Mouse (Mus musculus) spleen, postnatal 4 days (tissue): Measurements from ENCODE around the gene Spred1.

Source experiments
- DNase-seq, 2 experiments: peaks; one replicate each; pipeline ENCODE4 v3.0.0; 2022; ENCODE audit warnings: low spot score in 2 of 2

The Spred1 gene

DNA sequence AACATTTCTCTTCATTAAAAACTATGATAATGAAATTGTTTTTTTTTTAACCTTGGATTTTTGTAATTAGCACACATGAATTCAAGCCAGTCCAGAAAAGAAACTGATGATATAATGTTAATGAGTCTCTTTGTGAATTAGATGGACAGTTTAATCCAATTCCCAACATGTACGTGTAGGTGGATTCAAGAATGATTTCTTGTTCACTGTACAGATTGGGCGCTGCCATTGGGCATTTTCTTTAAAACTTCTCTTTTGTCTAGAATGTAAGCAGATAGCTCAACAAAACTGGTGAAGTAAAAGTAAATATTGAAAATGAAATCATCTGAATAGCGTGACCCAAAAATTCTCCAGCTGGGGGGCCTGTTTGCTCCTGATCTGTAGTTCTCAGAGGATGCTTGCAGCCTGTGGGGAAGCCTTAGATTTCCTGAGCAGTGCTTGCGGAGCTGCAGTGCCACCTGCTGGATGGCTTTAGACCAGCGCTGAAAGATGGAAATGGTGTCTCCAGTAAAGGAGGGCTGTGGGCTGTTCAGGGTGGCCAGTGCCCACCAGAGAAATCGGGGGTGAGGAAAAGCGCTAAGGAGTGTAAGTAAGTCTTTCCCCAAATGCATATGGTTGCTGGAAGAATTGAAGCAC, 59.2 kb downstream of the Spred1 start:
- DNase-seq: peak; percentile 67 to 86

DNA sequence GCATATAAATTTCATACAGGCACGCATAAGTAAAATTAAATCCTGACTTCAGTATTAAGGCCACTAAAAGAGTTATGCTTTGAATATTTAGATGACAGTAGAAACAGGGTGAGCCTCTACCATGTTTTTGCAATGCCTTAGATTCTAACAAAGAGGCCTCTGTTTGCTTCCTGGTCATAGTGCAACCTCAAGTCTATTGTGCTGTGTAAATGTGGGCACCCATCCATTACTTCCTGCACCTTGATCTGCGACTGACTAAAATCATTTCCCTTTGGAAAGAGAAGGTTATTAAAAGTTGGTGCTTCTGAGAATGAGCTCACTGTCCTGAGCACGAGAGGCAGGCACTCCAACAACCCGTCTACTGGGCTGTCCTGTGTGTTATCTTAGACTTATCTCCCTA, 64.4 kb downstream of the Spred1 start:
- no peak for DNase-seq

DNA sequence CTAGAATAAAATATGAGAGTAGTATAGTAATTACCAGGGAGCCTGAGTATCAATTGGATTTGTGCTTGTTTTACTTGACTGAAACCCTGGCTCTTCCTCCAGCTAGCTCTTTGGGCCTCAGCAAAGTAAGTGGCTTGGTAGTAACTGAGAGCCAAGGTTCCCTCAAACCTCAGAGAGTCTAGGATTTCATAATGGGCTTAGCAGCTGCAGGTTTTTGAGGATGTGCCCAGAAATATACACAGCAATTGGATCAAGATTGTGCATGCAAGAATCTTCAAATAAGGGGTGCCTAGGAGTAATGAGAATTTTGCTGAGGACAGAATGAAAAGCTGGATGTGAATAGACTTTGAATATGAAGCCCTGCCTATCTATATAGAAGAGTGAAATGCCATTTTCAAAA, 69.7 kb downstream of the Spred1 start:
- no peak for DNase-seq

DNA sequence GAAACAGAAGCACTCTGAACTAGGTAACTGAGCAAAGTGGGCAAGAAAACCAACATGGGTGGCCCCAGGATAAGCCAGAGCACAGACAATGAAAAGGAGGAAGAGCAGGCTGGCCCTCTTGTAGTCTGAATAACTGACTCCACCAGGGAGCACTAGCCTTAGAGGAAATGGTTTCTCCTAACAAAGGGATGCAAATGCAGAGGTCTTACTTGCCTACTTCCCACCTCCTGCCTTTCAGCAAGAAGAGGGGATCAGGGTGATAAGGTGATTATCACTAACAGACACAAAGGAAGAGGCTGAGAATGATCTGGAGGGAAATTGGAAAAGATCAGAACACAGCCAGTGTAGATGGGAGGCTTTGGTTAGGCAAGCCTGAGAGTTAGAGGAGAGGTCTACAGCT, 73.1 kb downstream of the Spred1 start:
- no peak for DNase-seq

DNA sequence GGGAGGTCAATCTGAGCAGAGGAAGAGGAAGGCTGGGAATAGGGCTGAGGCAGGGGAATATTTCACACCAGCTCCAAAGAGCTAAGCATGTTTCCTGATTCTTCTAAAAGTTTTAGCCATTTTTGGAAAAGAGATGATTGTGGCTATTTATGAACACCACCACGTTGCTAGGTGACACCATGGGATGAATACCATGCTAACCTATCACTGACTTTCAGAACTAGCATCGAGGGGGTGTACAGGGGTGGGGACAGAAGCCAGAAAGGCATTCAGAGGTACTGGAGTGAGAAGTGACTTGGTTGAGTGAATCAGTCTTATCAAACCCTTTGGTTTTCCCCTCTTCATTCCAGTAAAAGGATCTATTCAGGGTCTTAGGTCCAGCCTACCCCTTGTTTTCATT, 74.0 kb downstream of the Spred1 start:
- no peak for DNase-seq

DNA sequence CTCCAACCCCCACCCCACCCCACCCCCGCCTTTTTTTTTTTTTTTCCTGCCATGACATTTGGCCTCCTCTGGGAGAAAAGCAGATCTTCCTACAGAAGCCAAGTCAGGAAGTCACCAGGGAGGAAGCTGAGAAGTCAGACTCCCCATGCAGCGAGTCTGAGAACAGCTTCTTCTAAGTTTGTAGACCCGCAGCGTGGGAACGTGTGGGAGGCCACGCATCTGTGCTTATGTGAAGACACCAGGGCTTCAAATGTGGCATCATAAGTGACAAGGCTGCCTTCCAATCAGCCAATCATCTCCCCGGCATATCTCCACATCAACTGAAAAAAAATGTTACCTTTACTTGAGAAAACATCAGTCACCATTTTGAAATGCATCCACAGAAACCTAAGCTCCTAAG, 74.4 kb downstream of the Spred1 start:
- DNase-seq: no peak

DNA sequence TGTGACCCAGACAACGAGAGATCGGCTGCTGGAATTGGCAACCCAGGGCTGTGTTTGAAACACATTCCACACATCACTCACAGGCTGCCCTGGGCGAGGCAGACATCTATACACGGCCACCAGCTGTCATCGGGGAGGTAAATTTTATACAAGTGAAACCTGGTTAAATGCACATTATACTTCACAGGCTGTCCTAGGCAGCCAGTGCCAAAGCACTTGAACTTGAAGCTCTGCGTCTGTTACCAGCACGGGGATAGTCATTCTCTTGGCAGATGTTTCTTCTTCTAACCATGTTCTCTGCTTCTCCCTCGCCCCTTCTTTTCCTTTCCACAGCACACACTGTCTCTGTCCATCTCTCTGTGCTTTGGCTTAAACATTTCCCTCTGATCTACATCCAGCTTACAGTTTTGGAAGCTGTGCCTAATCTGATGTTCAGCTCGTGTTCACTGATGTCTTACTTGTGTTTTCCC, 79.7 kb downstream of the Spred1 start:
- DNase-seq: no peak

DNA sequence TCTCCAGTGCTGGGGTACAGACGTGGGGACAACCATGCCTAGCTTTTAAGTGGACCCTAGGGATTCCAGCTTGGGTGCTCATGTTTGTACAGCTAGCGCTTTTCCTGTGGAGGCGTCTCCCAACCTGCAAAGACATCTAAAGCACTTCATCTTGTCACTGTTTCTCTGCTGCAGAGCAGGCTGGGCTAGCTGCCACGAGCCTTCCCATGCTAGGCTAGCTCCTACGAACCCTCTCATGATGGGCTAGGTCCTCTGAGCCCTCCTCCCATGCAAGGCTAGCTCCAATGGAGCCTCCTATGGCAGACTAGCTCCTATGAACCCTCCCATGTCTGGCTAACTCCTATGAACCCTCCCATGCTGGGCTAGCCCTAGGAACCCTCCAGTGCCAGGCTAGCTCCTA, 82.2 kb downstream of the Spred1 start:
- DNase-seq: no peak

DNA sequence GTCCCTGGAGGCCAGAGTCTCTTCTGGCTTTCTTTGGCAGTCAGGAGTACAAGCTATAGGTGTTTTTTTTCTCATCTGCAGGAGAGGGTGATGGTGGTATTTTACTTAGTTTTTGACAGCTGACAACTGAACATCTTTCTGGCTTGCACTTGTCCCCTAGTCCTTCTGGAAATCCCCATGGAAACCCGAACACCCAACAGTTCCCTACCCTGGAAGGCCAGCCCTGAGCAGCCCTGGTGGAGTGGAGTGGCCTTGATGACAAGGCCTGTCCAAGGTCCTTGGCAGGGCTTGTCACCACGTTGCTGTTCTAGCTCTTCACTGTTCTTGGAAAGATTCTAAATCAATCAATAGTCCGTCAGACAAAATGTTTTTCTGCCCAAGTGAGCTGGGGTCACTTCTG, 83.4 kb downstream of the Spred1 start:
- DNase-seq: no peak

DNA sequence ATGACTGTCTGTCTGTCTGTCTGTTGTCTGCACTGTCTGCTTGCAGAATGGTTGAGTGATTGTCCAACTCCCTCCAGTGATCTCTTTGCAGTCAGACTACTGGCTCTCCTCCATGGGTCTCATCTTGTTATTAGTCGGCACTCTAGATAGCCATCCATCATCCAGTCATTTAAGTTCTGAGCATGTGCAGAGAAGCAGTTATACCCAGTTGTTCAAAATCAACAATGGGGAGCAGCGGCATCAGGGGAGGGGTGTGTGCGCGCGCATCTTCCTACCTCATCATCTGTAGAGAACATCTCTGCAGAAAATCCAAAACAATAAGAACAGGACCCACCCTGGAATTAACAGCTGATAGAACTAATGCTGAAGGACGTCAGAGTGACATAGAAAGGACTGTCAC, 83.9 kb downstream of the Spred1 start:
- DNase-seq: no peak

DNA sequence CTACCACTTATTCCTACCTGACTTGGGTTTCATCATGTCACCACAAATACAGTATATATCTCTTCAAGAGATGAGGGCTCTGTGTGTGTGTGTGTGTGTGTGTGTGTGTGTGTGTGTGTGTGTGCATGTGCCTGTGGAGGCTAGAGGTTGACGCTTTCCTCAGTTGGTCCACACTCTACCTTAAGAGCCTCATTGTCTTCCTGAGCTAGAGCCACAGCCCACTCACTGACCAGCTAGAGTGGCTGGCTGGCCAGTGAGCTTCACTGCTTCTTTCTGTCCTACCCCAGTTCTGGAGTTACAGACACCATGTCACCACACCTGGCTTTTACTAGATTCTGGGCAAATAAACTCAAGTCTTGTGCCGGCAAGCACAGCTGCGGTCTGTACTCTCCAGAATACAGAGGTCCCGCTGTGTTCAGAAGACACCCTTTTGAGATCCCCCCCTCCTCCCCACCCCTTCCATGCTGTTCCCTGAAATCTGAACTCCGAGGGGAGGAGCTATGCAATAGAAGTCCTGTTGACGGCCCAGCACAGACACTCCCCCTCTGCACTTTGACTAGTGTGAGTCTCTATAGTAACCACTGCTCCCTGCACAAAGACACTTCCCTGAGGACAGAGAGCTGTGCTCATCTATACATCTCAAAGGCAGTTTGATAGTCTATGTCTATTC, 89.4 kb downstream of the Spred1 start:
- DNase-seq: no peak

DNA sequence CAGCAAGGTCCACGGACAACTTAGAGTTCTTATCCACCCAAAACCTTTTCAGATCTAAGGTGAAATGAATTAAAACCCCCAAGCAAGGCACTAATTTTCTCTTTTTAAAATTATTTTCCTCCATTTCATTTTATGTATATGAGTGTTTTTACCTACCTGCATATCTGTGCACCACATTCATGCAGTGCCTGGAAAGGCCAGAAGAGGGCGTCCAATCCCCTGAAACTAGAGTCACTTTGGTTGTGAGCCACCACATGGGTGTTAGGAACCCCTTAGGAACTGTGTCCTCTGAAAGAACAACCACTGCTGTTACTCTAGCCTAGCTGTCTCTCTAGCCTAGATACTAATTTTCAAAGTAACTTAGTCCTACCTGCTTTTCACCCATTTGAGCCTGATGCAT, 95.0 kb downstream of the Spred1 start:
- DNase-seq: no peak

DNA sequence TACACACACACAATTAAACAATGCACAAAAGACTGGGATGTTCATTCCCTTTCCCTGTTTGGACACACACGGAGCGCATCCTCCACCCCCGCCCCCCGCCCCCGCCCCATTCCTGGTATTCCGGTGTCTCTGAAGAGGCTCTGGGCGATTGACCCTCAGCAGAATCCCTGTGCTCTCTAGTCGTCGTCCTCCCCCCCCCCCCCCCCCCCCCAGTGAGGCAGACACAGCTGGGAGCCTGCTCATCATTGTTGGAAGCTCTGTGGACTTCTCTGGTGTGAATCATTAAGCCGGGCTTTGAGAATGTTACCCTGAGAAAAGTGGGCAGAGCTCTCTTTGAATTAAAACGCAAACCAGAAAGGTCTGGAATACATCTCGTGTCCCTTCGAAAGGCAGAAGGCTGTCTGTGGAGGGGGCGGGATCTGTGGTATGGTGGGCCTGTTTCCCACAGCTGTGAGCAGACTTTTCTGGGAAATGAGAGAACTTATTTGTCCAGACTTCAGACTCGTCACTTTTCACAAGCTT, 96.6 kb downstream of the Spred1 start:
- no peak for DNase-seq

DNA sequence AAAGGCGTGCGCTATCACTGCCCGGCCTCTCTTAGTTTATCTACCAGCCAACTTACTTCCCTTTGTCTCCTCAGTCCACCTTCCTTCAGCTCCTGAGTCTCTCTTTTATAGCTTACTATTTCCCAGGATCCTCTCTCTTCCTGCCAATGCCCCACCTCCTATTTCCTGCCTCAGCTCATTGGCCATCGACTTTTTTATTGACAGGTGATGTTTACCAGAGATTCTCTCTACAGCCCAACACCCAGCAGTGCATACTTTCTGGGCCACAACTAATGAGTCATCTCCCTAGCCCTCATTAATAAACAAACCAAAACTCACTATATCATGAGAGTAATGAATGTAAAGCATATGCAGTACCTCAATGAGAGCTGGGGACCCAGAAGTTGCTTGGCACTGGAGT, 98.4 kb downstream of the Spred1 start:
- no peak for DNase-seq

DNA sequence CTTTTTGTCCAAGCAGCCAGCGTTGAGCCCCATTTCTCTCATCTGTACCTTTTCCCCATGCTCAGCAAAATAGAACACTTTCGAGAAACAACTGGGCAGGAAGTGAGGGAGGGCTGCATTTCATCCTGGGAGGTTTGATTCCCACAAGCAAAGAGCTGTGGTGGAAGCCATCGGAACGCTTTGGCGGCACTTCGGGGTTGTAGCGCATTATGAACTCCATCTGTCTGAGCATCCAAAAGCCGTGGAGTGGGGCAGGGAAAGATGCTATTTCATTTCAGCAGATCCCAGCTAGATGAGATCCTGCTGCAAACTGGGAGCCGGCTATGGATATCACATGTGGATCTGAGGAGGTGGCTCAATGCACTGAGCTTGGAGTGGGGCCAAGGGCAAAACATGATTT, 101.5 kb downstream of the Spred1 start:
- DNase-seq: no peak

DNA sequence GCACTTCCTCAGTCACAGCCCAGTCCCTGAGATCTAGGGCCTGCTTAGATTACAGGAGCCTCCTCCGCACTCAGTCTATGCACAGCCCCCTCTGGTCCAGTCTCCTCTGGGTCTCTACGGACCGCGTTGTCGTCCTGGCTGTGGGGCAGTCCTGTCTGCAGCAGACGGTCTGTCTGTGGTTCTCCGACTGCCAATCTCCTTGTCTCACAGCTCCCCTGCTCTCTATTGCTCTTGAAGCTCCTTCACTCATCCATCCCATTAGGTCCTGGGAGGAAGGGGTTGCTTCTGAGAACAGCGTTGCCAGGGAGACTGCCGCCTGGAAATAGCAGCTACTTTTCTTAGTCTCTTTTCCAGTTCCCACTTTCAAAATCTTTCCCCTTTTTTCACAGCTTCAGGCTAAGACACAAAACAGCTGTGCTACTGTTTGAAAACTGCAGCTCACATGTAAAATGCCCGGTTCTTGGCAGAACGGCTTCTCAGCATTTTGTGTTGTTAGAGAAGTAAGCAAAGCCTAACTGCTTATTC, 107.5 kb downstream of the Spred1 start:
- DNase-seq: no peak

DNA sequence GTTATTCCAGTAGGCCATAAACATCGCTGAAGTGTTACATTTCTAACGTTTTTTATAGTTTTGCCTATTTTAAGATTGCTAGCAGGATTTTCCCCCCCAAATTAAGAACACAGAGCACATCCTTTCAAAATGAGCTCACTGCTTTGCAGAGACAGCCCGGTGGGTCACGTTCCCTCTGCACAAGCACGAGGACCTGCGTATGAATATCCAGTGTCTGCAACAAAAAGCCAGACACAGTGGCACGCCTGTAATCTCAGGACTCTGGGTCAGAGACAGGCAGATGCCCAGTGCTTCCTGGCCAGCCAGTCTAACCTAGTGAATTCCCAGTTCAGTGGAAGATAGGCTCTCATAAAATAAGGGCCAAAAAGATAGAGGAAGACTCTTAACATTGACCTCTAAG, 109.1 kb downstream of the Spred1 start:
- DNase-seq: no peak

DNA sequence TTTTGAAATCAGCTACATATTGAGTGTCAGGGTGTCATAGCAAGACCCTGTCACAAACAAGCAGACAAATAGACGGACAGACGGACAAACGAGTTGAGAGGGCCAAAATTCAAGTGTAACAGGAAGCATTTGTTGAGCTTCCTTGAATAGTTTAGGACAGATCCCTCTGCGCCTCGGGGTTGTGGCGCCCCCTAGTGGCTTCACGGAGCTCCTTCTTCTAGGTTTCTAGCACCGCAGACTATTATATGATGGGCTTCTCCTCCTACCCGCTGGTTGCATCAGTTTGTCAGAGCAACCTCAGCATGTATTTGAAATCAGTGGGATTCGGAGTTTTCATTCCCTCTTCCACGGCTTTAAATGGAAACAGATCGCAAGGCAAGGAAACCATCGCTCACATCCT, 110.1 kb downstream of the Spred1 start:
- DNase-seq: peak; percentile 62 to 88
